Mouse (Mus musculus) mouse trophoblast stem cell (cell line): ENCODE data around the gene Upb1.

Source experiments
- in situ Hi-C, 2 experiments: fragments of 300-500 bp; cut with MseI, MboI; formaldehyde crosslinking; loops; 2 replicates in 1 of 2; 3 replicates in 1 of 2; pipeline ENCODE4 v1.15.1; 2025

Upb1 gene

GRCm38 (mm10) chr10:75424498-75424901, 23.6 kb downstream of the Upb1 start:
- in situ Hi-C loops: no loop called here

GRCm38 (mm10) chr10:75428049-75429003, 27.4 kb downstream of the Upb1 start:
- in situ Hi-C loops: no loop called here

GRCm38 (mm10) chr10:75429004-75429380, 28.1 kb downstream of the Upb1 start:
- in situ Hi-C loops: no loop called here

GRCm38 (mm10) chr10:75429522-75430146, 28.7 kb downstream of the Upb1 start:
- in situ Hi-C loops: loop anchor here (10.0 kb wide), 2 partner anchors 105 to 115 kb away; partner anchors contain the start of gene Adora2a (in 1 of the 2)

- in situ Hi-C loops: loop anchor here (10.0 kb wide), 2 partner anchors 105 to 115 kb away; partner anchors contain the start of gene Adora2a (in 1 of the 2)
Observed at GRCm38 (mm10) chr10:75430147-75430537, 29.2 kb downstream of the Upb1 start.

- in situ Hi-C loops: loop anchor here (10.0 kb wide), 2 partner anchors 106 to 116 kb away; partner anchors contain the start of gene Adora2a (in 1 of the 2)
Observed at GRCm38 (mm10) chr10:75430633-75431032, 29.7 kb downstream of the Upb1 start.

- in situ Hi-C loops: loop anchor here (10.0 kb wide), 2 partner anchors 112 to 122 kb away; partner anchors contain the start of gene Adora2a (in 1 of the 2)
Observed at GRCm38 (mm10) chr10:75436604-75437217, 35.8 kb downstream of the Upb1 start.

GRCm38 (mm10) chr10:75437284-75437683, 36.4 kb downstream of the Upb1 start:
- in situ Hi-C loops: loop anchor here (10.0 kb wide), 2 partner anchors 112 to 122 kb away; partner anchors contain the start of gene Adora2a (in 1 of the 2)

GRCm38 (mm10) chr10:75438132-75438810, 37.4 kb downstream of the Upb1 start:
- in situ Hi-C loops: loop anchor here (10.0 kb wide), 2 partner anchors 113 to 123 kb away; partner anchors contain the start of gene Adora2a (in 1 of the 2)

- in situ Hi-C loops: loop anchor here (10.0 kb wide), 2 partner anchors 115 to 125 kb away; partner anchors contain the start of gene Adora2a (in 1 of the 2)
Observed at GRCm38 (mm10) chr10:75439211-75439811, 38.4 kb downstream of the Upb1 start.

GRCm38 (mm10) chr10:75440756-75441155, 39.8 kb downstream of the Upb1 start:
- in situ Hi-C loops: loop anchor here (5.0 kb wide), 1 partner anchor 47 kb away; no protein-coding TSS in a partner anchor

GRCm38 (mm10) chr10:75441800-75442199, 40.9 kb downstream of the Upb1 start:
- in situ Hi-C loops: loop anchor here (5.0 kb wide), 1 partner anchor 46 kb away; no protein-coding TSS in a partner anchor

- in situ Hi-C loops: loop anchor here (5.0 kb wide), 1 partner anchor 44 kb away; no protein-coding TSS in a partner anchor
Observed at GRCm38 (mm10) chr10:75443017-75443416, 42.1 kb downstream of the Upb1 start.

GRCm38 (mm10) chr10:75444111-75444826, 43.4 kb downstream of the Upb1 start:
- in situ Hi-C loops: loop anchor here (5.0 kb wide), 1 partner anchor 43 kb away; no protein-coding TSS in a partner anchor

- in situ Hi-C loops: no loop called here
Observed at GRCm38 (mm10) chr10:75445030-75445429, 44.1 kb downstream of the Upb1 start.

- in situ Hi-C loops: no loop called here
Observed at GRCm38 (mm10) chr10:75446501-75447083, 45.7 kb downstream of the Upb1 start.

GRCm38 (mm10) chr10:75447489-75447888, 46.6 kb downstream of the Upb1 start:
- in situ Hi-C loops: no loop called here

GRCm38 (mm10) chr10:75448806-75449420, 48.0 kb downstream of the Upb1 start:
- in situ Hi-C loops: no loop called here

- in situ Hi-C loops: no loop called here
Observed at GRCm38 (mm10) chr10:75450331-75450730, 49.4 kb downstream of the Upb1 start.
